Mouse (Mus musculus): ENCODE measurements at regions not wholly inside any gene's neighbourhood (a gene's known extent, or its start where the extent isn't known, plus 50 kb on each side); places are given as distances from the start of the nearest gene placed in this dataset.

- no peak for ATAC-seq (ENCODE audit: insufficient number of reproducible peaks, insufficient read depth, low FRiP score, low TSS enrichment, low read depth)
- Histone ChIP-seq H3K36me3 (no peaks in the 10 kb centered on the region), H3K9ac (replicated peaks) (no peak overlapping the region), H3K9me3 (no peaks in the 10 kb centered on the region), H3K27ac (no peak overlapping the region), H3K4me3 (replicated peaks) (no peak overlapping the region), H3K27me3 (no peaks in the 10 kb centered on the region), H3K4me2 (no peak overlapping the region), H3K4me1 (replicated peaks) (no peaks in the 10 kb centered on the region)
- WGBS: 91% methylated on average over 2 of the region's 2 CpGs
These were observed 181.4 kb upstream of the Cdyl start for GRCm38 (mm10) chr13:35478226-35478625.

DNA sequence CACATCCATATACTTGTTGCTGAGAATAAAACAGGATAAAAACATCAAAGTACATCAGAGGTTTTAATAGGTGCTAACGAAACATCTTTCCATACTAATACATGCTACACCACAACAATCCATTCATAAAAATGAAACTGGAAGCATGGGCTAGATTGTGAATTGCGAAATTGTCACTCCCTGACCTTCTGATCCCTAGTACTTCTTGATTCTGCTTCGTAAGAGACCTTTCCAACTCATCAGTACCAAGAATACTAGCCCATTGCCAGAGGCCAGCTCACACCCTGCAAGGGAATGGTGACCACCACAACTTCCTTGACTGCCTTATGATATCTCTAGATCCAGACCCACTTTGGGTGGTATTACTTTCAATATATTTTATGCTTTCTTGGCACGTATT, 177.3 kb upstream of the Cdyl start:
- 92% methylated on average over 4 of the region's 4 CpGs for WGBS

GRCm38 (mm10) chr13:35486125-35486524, 173.5 kb upstream of the Cdyl start:
- Histone ChIP-seq H3K27me3 (no peaks in the 10 kb centered on the region), H3K9ac (replicated peaks) (no peak overlapping the region), H3K4me3 (replicated peaks) (no peak overlapping the region), H3K9me3 (no peaks in the 10 kb centered on the region), H3K36me3 (no peaks in the 10 kb centered on the region), H3K27ac (no peak overlapping the region), H3K4me1 (replicated peaks) (no peaks in the 10 kb centered on the region), H3K4me2 (no peak overlapping the region)
- no peak for ATAC-seq (ENCODE audit: insufficient number of reproducible peaks, insufficient read depth, low FRiP score, low TSS enrichment, low read depth)
- 85% methylated on average over 4 of the region's 4 CpGs for WGBS

More for the DNA sequence above, 177.3 kb upstream of the Cdyl start:
- no peak overlapping the region for H3K9ac ChIP-seq (replicated peaks)
- H3K4me2 ChIP-seq: no peak overlapping the region
- no peaks in the 10 kb centered on the region for H3K9me3 ChIP-seq
- no peaks in the 10 kb centered on the region for H3K27me3 ChIP-seq
- no peaks in the 10 kb centered on the region for H3K4me1 ChIP-seq (replicated peaks)
- no peaks in the 10 kb centered on the region for H3K36me3 ChIP-seq
- no peak overlapping the region for H3K4me3 ChIP-seq (replicated peaks)
- H3K27ac ChIP-seq: no peak overlapping the region
- no peak for ATAC-seq (ENCODE audit: insufficient number of reproducible peaks, insufficient read depth, low FRiP score, low TSS enrichment, low read depth)

- H3K9me3 ChIP-seq: no peaks in the 10 kb centered on the region
- H3K4me1 ChIP-seq (replicated peaks): peaks cover 30% of the 10 kb centered on the region
- WGBS: 90% methylated on average over 2 of the region's 2 CpGs
- no peak overlapping the region for H3K27ac ChIP-seq
- no peak overlapping the region for H3K4me2 ChIP-seq
- H3K4me3 ChIP-seq (replicated peaks): no peak overlapping the region
- H3K36me3 ChIP-seq: no peaks in the 10 kb centered on the region
- H3K9ac ChIP-seq (replicated peaks): no peak overlapping the region
- ATAC-seq (ENCODE audit: insufficient number of reproducible peaks, insufficient read depth, low FRiP score, low TSS enrichment, low read depth): no peak
- no peaks in the 10 kb centered on the region for H3K27me3 ChIP-seq
These were observed 159.9 kb upstream of the Cdyl start for GRCm38 (mm10) chr13:35499776-35500175.

DNA sequence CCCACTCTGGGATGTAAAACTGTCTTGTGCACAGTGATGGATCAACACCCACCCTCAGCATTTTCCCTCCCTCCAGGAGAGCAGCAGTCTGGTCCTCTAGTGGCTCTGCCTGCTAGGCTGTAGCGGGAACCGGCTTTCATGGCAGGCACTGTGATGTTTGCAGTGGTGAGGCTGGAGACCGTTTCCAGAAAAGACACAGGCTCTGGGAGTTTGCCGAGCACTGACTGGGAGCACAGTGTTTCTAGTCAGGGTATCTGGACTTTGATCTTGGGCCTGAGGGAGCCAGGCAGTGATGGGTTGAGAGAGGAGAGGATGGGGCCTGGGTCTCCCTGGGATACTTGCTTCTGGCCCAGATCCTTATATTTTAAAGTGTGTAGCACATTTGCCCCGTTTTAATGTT, 158.7 kb upstream of the Cdyl start:
- WGBS: 17% methylated on average over 5 of the region's 5 CpGs
- ATAC-seq (ENCODE audit: insufficient number of reproducible peaks, insufficient read depth, low FRiP score, low TSS enrichment, low read depth): no peak
- no peak overlapping the region for H3K4me3 ChIP-seq (replicated peaks)
- no peaks in the 10 kb centered on the region for H3K9me3 ChIP-seq
- H3K4me1 ChIP-seq (replicated peaks): peaks cover 30% of the 10 kb centered on the region
- H3K4me2 ChIP-seq: no peak overlapping the region
- no peaks in the 10 kb centered on the region for H3K36me3 ChIP-seq
- H3K27me3 ChIP-seq: no peaks in the 10 kb centered on the region
- no peak overlapping the region for H3K9ac ChIP-seq (replicated peaks)
- 0 out of 2 replicates have a peak overlapping the region, but pooled peaks have one; percentile 32 for H3K27ac ChIP-seq

- Histone ChIP-seq H3K9ac (replicated peaks) (no peak overlapping the region), H3K4me2 (no peak overlapping the region), H3K27ac (peak overlapping the region; percentile 32; the same call in 1 of the 2 replicates), H3K4me1 (replicated peaks) (peaks cover 30% of the 10 kb centered on the region), H3K9me3 (no peaks in the 10 kb centered on the region), H3K4me3 (replicated peaks) (no peak overlapping the region), H3K36me3 (no peaks in the 10 kb centered on the region), H3K27me3 (no peaks in the 10 kb centered on the region)
- no peak for ATAC-seq (ENCODE audit: insufficient number of reproducible peaks, insufficient read depth, low FRiP score, low TSS enrichment, low read depth)
- WGBS: 28% methylated on average over 11 of the region's 11 CpGs
These were observed 158.1 kb upstream of the Cdyl start for GRCm38 (mm10) chr13:35501351-35502146.

GRCm38 (mm10) chr13:35502147-35502522, 157.5 kb upstream of the Cdyl start:
- no peak for ATAC-seq (ENCODE audit: insufficient number of reproducible peaks, insufficient read depth, low FRiP score, low TSS enrichment, low read depth)
- Histone ChIP-seq H3K4me1 (replicated peaks) (peaks cover 30% of the 10 kb centered on the region), H3K27ac (peak overlapping the region; percentile 32; the same call in 1 of the 2 replicates), H3K9me3 (no peaks in the 10 kb centered on the region), H3K27me3 (no peaks in the 10 kb centered on the region), H3K9ac (replicated peaks) (no peak overlapping the region), H3K4me3 (replicated peaks) (no peak overlapping the region), H3K36me3 (no peaks in the 10 kb centered on the region), H3K4me2 (no peak overlapping the region)
- WGBS: 22% methylated on average over 5 of the region's 5 CpGs

- H3K27me3 ChIP-seq: no peaks in the 10 kb centered on the region
- H3K36me3 ChIP-seq: no peaks in the 10 kb centered on the region
- ATAC-seq (ENCODE audit: insufficient number of reproducible peaks, insufficient read depth, low FRiP score, low TSS enrichment, low read depth): no peak
- WGBS: 36% methylated on average over 17 of the region's 17 CpGs
- peak overlapping the region; percentile 34 for H3K4me2 ChIP-seq
- H3K4me1 ChIP-seq (replicated peaks): peaks cover 30% of the 10 kb centered on the region
- no peak overlapping the region for H3K9ac ChIP-seq (replicated peaks)
- H3K27ac ChIP-seq: no peak overlapping the region
- no peaks in the 10 kb centered on the region for H3K9me3 ChIP-seq
- H3K4me3 ChIP-seq (replicated peaks): no peak overlapping the region
These were observed 156.2 kb upstream of the Cdyl start for GRCm38 (mm10) chr13:35503362-35503821.

GRCm38 (mm10) chr13:35507195-35507594, 152.4 kb upstream of the Cdyl start:
- H3K27me3 ChIP-seq: no peaks in the 10 kb centered on the region

GRCm38 (mm10) chr13:35512029-35512507, 147.6 kb upstream of the Cdyl start:
- Histone ChIP-seq H3K4me2 (no peak overlapping the region), H3K4me1 (replicated peaks) (no peaks in the 10 kb centered on the region), H3K9me3 (no peaks in the 10 kb centered on the region), H3K9ac (replicated peaks) (no peak overlapping the region), H3K4me3 (replicated peaks) (no peak overlapping the region), H3K27ac (no peak overlapping the region), H3K36me3 (no peaks in the 10 kb centered on the region), H3K27me3 (no peaks in the 10 kb centered on the region)
- 69% methylated on average over 8 of the region's 8 CpGs for WGBS
- no peak for ATAC-seq (ENCODE audit: insufficient number of reproducible peaks, insufficient read depth, low FRiP score, low TSS enrichment, low read depth)

More at GRCm38 (mm10) chr13:35507195-35507594, 152.4 kb upstream of the Cdyl start:
- Histone ChIP-seq H3K4me2 (no peak overlapping the region), H3K4me3 (replicated peaks) (no peak overlapping the region), H3K9ac (replicated peaks) (no peak overlapping the region), H3K4me1 (replicated peaks) (peaks cover 15% of the 10 kb centered on the region), H3K36me3 (no peaks in the 10 kb centered on the region), H3K9me3 (no peaks in the 10 kb centered on the region), H3K27ac (no peak overlapping the region)
- no peak for ATAC-seq (ENCODE audit: insufficient number of reproducible peaks, insufficient read depth, low FRiP score, low TSS enrichment, low read depth)
- 88% methylated on average over 1 of the region's 1 CpGs for WGBS

- H3K27me3 ChIP-seq: no peaks in the 10 kb centered on the region
- H3K9ac ChIP-seq (replicated peaks): no peak overlapping the region
- H3K27ac ChIP-seq: no peak overlapping the region
- no peaks in the 10 kb centered on the region for H3K36me3 ChIP-seq
- H3K9me3 ChIP-seq: no peaks in the 10 kb centered on the region
- WGBS: 91% methylated on average over 8 of the region's 8 CpGs
- H3K4me1 ChIP-seq (replicated peaks): no peaks in the 10 kb centered on the region
- no peak overlapping the region for H3K4me2 ChIP-seq
- H3K4me3 ChIP-seq (replicated peaks): no peak overlapping the region
- ATAC-seq (ENCODE audit: insufficient number of reproducible peaks, insufficient read depth, low FRiP score, low TSS enrichment, low read depth): no peak
These were observed 146.5 kb upstream of the Cdyl start for GRCm38 (mm10) chr13:35513120-35513519.

DNA sequence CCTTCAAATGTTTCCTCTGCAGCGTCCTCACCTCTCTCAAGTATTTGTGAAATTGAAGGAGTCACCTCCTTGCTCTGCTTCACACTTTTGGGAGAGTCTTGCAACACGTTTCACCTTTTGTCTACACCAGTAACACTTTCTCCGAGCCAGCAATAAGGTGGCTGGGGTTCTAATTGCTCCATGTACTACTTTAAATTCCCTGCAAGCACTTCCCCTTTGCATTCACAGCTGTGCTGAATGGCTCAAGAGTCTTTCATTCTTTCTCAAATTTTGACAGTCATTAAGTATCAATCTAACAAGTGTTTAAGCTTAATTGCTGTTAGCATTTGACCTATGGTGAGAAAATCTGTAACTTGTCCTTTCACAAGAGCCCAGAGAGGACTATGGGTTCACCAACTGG, 144.3 kb upstream of the Cdyl start:
- Histone ChIP-seq H3K27ac (no peak overlapping the region), H3K9me3 (no peaks in the 10 kb centered on the region), H3K4me3 (replicated peaks) (no peak overlapping the region), H3K36me3 (no peaks in the 10 kb centered on the region), H3K27me3 (no peaks in the 10 kb centered on the region), H3K9ac (replicated peaks) (no peak overlapping the region), H3K4me1 (replicated peaks) (no peaks in the 10 kb centered on the region), H3K4me2 (no peak overlapping the region)
- 31% methylated on average over 3 of the region's 3 CpGs for WGBS
- no peak for ATAC-seq (ENCODE audit: insufficient number of reproducible peaks, insufficient read depth, low FRiP score, low TSS enrichment, low read depth)

All from limb, embryonic 12.5 days (tissue).